Mouse (Mus musculus) fibroblast of lung, adult 2 months (primary cell): ENCODE measurements around the gene Pdzd7.
"Not testable (repeated sequence)": the region's sequence is repeated elsewhere in the genome, so short reads cannot be mapped to it uniquely, and the experiment has no call there.

Experiments
- DNase-seq: peaks from one replicate; pipeline ENCODE4 v3.0.0-alpha.2; 2011; ENCODE audit warnings: low read depth

The Pdzd7 gene

DNA sequence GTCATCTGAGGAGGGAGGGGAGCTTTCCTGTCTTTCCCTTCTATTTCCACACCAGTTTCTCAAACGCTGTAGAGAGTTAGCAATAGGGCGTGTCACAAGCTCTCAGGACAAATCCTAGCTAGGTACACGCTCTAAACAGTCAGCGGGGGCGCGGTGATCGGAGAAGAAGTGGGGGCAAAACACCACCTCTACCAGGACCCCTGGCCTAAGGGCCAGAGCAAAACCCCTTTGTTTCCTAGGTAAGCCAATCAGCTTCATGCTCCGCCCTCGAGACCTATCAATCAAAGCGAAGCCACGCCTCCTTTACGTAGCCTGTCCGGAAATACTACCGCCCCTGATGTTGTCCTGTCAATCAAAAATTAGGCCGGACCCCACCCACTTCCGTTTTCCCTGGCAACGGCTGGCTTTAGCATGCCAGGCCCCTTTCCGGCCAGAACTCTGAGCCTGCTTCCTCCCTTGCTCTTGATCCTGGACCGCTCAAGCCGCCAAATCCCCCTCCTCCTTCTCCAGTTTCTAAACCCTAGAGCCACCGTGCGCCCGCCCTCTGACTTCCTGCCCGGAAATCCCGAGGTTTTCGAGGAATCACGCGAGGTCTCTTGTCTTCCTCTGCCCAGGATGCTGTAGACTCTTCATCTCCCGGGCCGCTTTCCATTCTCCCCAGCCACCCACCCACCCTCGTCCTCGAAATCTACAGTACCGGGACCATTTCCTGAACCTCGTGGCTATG, 12.8 kb upstream of the Pdzd7 start:
- DNase-seq: peak; percentile 95

DNA sequence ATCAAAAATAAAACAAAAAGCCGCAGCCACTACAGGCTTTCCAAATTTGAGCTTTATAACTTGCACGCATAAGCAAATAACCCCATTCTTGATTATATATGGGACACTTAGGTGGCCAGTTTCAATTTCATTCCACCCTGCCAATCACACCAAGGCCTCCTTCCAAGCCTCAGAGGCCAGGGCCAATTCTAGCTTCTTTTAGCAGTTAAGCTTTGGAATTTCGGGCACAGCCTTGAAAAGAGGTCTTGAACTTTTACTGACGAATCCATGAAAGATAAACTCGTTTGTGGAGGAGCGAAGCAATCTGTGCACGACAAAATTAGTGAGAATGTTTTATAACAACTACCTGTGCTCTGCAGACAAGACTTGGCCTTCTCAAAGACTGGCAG, 12.2 kb upstream of the Pdzd7 start:
- DNase-seq: no peak

DNA sequence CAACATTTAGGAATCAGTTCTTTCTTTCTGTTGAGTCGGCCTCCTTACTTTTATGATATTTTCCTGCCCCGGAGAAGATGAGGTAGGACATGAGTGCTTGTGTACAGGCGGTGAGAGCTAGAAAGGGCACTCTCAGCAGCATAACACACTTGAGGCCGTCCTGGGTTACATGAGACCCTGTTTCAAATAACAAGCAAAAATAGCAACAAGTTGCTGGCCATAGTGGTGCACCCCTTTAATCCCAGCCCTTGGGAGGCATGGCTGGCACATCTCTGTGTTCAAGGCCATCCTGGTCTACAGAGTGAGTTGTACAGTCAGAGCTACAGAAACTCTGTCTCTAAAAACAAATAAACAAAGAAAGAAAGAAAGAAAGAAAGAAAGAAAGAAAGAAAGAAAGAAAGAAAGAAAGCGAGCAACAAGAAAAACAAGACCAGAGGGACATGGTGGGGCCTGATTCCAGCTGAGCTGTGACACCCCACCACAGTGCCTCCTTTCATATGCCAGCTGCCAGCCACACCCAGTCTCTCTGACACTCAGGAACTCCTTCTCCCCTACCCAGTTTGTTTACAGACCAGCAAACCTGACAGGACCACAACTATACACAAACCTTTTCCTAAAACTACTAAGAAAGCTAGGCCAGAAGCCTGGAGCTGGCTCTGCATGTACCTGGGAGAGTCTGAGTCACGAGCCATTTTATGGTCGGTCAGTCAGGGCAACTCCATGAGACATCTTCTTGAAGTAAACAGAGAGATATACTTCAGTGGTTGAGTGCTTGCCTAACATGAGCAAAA, 11.6 kb upstream of the Pdzd7 start:
- no peak for DNase-seq

DNA sequence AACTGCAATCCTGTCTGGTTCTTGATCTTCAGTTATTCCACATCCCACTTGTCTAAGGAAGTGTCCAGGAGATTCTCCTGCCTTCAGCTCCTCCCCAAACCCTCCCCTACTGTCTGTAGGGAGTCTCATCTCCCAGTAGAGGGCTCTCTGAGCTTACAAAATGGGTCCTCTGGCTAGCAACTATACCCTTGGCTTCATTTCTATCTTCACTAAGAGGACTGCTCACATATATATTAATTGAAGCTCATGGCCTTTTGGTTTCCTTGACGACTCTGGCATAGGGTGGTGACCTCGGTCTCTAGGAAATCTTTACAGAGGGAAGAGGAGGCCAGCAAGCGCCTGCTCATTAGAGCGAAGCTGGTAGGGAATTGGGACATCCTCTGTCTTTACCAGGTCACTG, 10.8 kb upstream of the Pdzd7 start:
- no peak for DNase-seq

DNA sequence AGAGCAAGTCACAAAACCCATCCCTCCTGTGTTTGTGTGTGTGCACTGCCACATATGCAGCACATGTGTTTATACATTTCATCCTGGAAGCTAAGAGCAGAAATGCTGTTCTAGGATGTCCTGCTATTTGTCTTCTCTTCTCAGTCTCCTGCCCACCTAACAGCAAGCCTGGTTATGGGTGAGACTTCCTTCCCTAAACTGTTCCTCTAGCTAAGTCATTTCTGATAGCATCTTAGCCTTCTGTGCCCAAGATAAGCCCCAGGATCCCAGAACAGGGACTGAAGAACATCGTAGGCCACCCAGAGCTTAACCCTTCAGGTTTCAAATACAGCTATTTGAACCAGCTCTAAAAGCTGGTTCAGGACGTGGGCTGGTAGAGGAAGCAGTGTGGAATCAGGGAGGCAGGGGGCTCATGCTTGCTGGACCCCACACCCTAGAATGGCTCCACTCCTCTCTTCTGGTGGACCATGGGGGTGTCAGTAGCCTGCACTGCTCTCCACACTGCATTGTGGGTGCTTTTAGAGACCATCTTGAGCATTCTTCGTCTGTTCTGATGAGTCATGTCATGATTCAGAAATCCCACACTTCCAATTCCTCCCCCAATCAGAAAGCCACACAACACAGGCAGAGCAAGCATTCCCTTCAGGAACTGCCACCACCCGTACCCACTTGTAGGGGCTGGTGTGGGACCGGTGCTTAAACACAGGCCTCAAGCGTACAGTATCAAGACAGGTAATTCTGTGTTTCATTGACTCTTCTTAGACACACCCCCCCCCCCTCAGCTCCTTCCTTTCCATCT, 9.6 kb upstream of the Pdzd7 start:
- no peak for DNase-seq

GRCm38 (mm10) chr19:45053451-45053850, 7.9 kb upstream of the Pdzd7 start:
- no peak for DNase-seq

GRCm38 (mm10) chr19:45049523-45049922, 4.0 kb upstream of the Pdzd7 start:
- DNase-seq: no peak

DNA sequence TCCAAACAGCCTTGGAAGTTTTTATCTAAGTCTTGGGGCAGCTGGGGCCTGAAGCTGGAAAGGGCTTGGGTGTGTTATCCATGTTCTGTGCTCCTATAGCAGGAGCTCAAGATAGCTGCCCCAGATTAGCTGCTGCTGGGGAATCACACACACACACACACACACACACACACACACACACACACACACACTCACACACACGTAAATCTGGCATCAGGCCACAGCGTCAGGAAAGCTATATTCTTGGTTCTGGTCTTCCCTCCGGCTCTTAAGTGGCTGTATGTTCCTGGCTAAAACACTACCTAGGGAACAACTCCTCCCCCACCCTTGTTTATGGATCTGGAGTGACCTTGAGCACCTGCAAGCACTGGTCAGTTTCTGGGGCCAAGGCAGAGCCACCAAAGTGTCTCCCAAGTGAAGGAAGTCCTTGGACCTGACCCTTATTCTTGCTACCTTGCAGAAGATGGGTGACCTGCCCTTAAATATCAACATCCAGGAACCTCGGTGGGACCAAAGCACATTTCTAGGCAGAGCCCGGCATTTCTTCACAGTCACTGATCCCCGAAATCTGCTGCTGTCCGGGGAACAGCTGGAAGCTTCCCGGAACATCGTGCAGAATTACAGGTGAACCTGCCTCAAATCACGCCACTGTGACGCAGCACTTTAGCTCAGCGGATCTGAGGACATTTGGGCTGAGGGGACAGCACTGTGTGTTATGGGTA, 3.3 kb upstream of the Pdzd7 start:
- no peak for DNase-seq

GRCm38 (mm10) chr19:45047935-45048643, 2.6 kb upstream of the Pdzd7 start:
- DNase-seq: peak; percentile 86

DNA sequence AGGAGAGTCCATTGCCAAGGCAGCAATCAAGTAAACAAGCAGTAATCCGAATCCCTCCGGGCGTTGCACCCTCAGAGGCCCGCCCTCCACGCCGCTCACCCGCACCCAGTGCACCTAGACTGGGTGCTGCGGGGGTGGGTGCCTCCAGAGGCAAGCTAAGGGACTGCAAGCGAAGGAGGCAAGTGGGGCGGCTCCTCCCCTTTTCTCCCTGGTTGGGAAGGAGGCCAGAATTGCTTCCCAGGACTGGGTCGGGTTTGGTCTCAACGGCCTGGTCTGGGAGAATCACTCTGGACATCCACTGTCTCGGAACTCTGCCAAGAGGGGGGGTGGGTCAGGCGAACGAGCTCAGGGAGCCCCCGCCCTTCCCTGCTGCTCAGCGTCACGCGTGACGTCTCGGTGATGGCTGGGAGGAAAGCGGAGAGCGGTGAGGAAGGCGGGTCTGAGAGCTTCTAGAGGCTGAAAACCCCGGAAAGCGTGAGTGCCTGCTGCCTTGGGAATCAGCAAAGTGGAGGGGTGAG, 2.0 kb upstream of the Pdzd7 start, which contains the start of gene Sfxn3:
Gene Sfxn3, plus strand, starts transcription at position 87 of the 518 bp plus-strand sequence.
- peak; percentile 94 for DNase-seq

- DNase-seq: no peak
Observed at GRCm38 (mm10) chr19:45046523-45047321, 1.2 kb upstream of the Pdzd7 start.

DNA sequence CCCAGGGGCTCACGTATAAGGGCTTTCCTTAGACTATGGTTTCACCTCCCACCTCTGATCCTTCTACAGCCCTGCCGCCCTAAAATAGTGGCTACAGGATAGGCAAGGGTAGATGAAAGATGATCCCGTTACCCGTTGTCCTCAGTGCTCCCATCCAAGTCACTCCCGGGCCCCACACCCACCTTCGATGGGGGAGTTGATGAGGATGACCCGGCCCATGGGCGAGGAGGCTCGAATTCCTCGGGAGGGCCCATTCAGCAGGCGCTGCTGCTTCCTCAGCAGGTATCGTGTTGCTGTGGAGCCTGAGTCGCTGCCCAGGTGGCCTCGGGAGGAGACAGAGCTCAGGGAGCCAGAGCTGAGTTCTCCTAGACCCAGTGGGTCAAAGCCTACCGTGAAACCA, 281 bp downstream of the Pdzd7 start:
- DNase-seq: no peak

- DNase-seq: no peak
Observed at GRCm38 (mm10) chr19:45044389-45044927, 1.1 kb downstream of the Pdzd7 start.

GRCm38 (mm10) chr19:45040214-45040613, 5.3 kb downstream of the Pdzd7 start:
- DNase-seq: no peak

GRCm38 (mm10) chr19:45038198-45038597, 7.3 kb downstream of the Pdzd7 start:
- DNase-seq: not testable (repeated sequence)

DNA sequence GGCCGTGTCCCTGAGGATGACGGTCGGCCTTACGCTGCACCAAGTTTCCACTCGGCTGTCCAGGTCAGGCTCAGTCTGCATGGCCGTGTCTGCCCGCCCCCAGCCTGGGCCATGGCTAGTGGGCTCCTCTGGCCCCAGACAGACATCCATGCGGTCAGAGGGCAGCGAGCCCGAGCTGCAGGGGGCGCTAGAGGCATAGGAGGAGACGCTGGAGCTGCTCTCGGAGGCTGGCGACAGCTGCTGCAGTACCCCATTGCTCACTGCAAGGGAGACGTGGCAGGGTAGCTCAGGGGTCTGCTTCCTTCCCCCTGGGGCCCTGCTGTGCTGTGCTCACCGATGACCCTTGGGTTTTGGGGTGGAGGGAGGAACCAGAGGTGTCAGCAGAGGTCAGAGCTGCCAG, 8.7 kb downstream of the Pdzd7 start:
- no peak for DNase-seq

GRCm38 (mm10) chr19:45032570-45033332, 12.8 kb downstream of the Pdzd7 start:
- DNase-seq: no peak

DNA sequence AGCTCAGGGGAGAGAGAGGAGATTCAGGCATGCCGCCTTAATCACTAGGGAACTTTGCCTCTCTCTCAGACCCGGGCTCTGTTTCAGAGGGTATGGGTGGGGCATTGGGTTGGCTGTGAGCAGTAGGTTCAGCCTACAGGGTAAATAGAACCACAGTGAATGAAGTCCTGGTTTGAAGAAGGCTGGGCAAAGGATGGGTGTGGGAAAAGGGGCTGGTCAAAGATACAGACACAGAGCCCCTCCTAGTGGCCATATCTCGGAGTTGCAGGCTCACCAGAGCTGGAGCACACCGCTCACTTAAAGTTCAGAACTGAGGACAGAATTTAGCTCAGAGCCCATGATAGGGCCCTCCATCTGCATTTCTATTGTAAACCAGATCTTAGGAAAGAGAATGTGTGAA, 13.7 kb downstream of the Pdzd7 start:
- DNase-seq: peak; percentile 75
